Comparison of ENCODE assay signal across 12 mouse cellular contexts in the genomic region with DNA sequence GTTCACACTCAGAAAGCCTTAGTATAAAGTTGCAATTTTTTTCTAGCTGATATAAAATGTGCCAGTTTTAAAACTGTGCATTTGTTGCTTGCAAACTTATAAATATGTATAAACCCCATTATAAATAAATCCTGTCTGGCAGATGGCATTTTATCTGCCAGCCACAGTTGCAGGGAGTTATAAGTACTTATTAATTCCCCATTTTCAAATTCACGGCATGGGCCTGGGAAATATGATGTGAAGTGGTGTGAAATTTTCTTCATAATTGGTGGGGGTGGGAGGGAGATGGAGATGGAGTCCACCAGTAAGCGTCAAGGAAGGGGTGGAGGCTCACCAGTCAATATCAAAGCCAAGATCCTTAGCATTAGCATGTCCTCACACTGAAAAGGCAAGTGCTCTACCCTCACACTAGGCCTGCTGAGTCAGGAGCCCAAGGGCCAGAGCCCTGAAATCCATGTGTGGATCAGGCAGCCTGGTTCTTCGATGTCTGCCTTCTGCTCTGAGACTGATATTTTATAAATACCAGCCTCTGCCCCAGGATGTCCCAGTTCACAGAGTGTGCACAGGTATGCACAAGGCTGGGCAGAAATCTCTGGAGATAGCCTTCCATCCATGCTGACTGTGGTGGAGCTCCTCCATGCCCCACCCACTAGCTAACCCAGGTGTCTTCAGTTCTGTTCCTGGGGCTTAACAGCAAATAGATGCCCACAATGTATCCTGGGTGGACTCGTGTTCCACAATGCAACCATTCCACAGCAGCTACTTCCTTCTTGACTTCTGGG.
"Had no signal": no experiment of that assay in that cellular context is flagged by ENCODE, and none has a peak within 500 bp of the region (broad histone marks: within the 10 kb centered on the region; RNA-seq: fewer than 3 reads in every experiment).

No protein-coding gene starts in this region.

- H3K36me3 ChIP-seq: neural tube, embryonic 13.5 days had no signal

- H3K27ac ChIP-seq: limb, embryonic 13.5 days; liver, embryonic 14.5 days; neural tube, embryonic 13.5 days had no signal

- H3K27me3 ChIP-seq: limb, embryonic 13.5 days; neural tube, embryonic 13.5 days had no signal

- H3K9ac ChIP-seq: limb, embryonic 13.5 days; liver, embryonic 14.5 days; neural tube, embryonic 13.5 days had no signal

- H3K4me3 ChIP-seq: limb, embryonic 13.5 days; neural tube, embryonic 13.5 days had no signal

- H3K4me2 ChIP-seq: limb, embryonic 13.5 days; neural tube, embryonic 13.5 days had no signal

- DNase-seq: kidney, adult 8-10 months; kidney, postnatal 36 days; left cerebral cortex, postnatal 4 days; lung, adult 18-20 months; retina, postnatal 1 day; right cerebral cortex, postnatal 4 days; spleen, adult 18-20 months; thymus, adult 18-20 months; thymus, postnatal 14 days had no signal

- H3K9me3 ChIP-seq: limb, embryonic 13.5 days; neural tube, embryonic 13.5 days had no signal
